Mouse (Mus musculus) limb, embryonic 15.5 days (tissue): ENCODE measurements around the gene Ap1s1. TPM values are rescaled to one million over a fixed set of nuclear protein-coding genes. Genes with fewer than 3 reads are reported as not detected.

ENCODE experiments used
- ATAC-seq: fragments of 200-750 bp; cut with Nextera tagmentation; 2 replicates; pipeline ENCODE4 v1.8.0; 2017; ENCODE audit warnings: low read depth, moderate TSS enrichment; ENCODE audit not compliant: insufficient number of reproducible peaks, low FRiP score, low TSS enrichment
- H3K27ac ChIP-seq: fragments of 300-500 bp; sonication (generic); 2 replicates; pipeline ENCODE4 v1.5.1; 2015; ENCODE audit warnings: moderate library complexity, mild to moderate bottlenecking, inconsistent platforms
- H3K27me3 ChIP-seq: fragments of 300-500 bp; sonication (generic); 2 replicates; pipeline ENCODE4 v1.6.1; 2015; ENCODE audit warnings: inconsistent platforms
- H3K36me3 ChIP-seq: fragments of 300-500 bp; sonication (generic); 2 replicates; pipeline ENCODE4 v1.6.1; 2015; ENCODE audit warnings: inconsistent platforms
- H3K4me1 ChIP-seq: fragments of 300-500 bp; sonication (generic); 2 replicates; pipeline ENCODE4 v1.6.1; 2015; ENCODE audit warnings: inconsistent platforms
- H3K4me2 ChIP-seq: fragments of 300-500 bp; sonication (generic); 2 replicates; pipeline ENCODE4 v1.6.1; 2015; ENCODE audit warnings: mild to moderate bottlenecking, inconsistent platforms
- H3K4me3 ChIP-seq: fragments of 300-500 bp; sonication (generic); 2 replicates; pipeline ENCODE4 v1.5.1; 2015; ENCODE audit warnings: mild to moderate bottlenecking, inconsistent platforms
- H3K9ac ChIP-seq: fragments of 300-500 bp; sonication (generic); 2 replicates; pipeline ENCODE4 v1.6.1; 2015; ENCODE audit warnings: inconsistent platforms
- H3K9me3 ChIP-seq: fragments of 300-500 bp; sonication (generic); 2 replicates; pipeline ENCODE4 v1.6.1; 2016; ENCODE audit warnings: inconsistent platforms
- WGBS: fragments of 180-500 bp; shearing (Covaris S2); methylation state at CpG from one replicate; pipeline ENCODE4 v1.1.7; 2015; 5-methylcytosine and 5-hydroxymethylcytosine counted together
- polyA plus RNA-seq: library from polyadenylated mRNA; unstranded; fragments of >200 nt; fragmentation: Nextera tagmentation; extraction: Ambion mirVana; gene quantifications from 2 replicates; pipeline ENCODE4 v1.2.1, GENCODE M21; 2015

The Ap1s1 gene
- polyA plus RNA-seq, 1 experiment from 2014 or later: 161 TPM

- Histone ChIP-seq H3K27me3 (peaks cover 66% of the 10 kb centered on the region), H3K9me3 (no peaks in the 10 kb centered on the region), H3K4me2 (peak overlapping the region; percentile 100), H3K4me1 (peaks cover 42% of the 10 kb centered on the region), H3K36me3 (peaks cover 20% of the 10 kb centered on the region), H3K4me3 (peak overlapping the region; percentile 48), H3K9ac (no peak overlapping the region), H3K27ac (no peak overlapping the region)
- no peak for ATAC-seq
- WGBS: under 1% methylated on average over 29 of the region's 33 CpGs
These were observed 13.9 kb downstream of the Ap1s1 start for GRCm38 (mm10) chr5:137032033-137032421.

GRCm38 (mm10) chr5:137031076-137032032 is 14.6 kb downstream of the Ap1s1 start:
- Histone ChIP-seq H3K27ac (no peak overlapping the region), H3K36me3 (peaks cover 14% of the 10 kb centered on the region), H3K9ac (no peak overlapping the region), H3K27me3 (peaks cover 72% of the 10 kb centered on the region), H3K4me3 (peak overlapping the region; percentile 48), H3K4me1 (peaks cover 42% of the 10 kb centered on the region), H3K4me2 (peak overlapping the region; percentile 100), H3K9me3 (no peaks in the 10 kb centered on the region)
- 1% methylated on average over 78 of the region's 78 CpGs for WGBS
- no peak for ATAC-seq

GRCm38 (mm10) chr5:137030416-137030810 is 15.5 kb downstream of the Ap1s1 start:
- H3K27ac ChIP-seq: no peak overlapping the region
- H3K36me3 ChIP-seq: peaks cover 4% of the 10 kb centered on the region
- peaks cover 82% of the 10 kb centered on the region for H3K27me3 ChIP-seq
- no peaks in the 10 kb centered on the region for H3K9me3 ChIP-seq
- no peak overlapping the region for H3K9ac ChIP-seq
- no peak for ATAC-seq
- peak overlapping the region; percentile 54 for H3K4me2 ChIP-seq
- H3K4me1 ChIP-seq: peaks cover 42% of the 10 kb centered on the region
- H3K4me3 ChIP-seq: peak overlapping the region; percentile 30
- WGBS: 12% methylated on average over 22 of the region's 22 CpGs

- peaks cover 44% of the 10 kb centered on the region for H3K4me1 ChIP-seq
- peaks cover 88% of the 10 kb centered on the region for H3K27me3 ChIP-seq
- no peak overlapping the region for H3K9ac ChIP-seq
- no peak overlapping the region for H3K27ac ChIP-seq
- H3K4me2 ChIP-seq: peak overlapping the region; percentile 54
- WGBS: under 1% methylated on average over 52 of the region's 52 CpGs
- H3K36me3 ChIP-seq: no peaks in the 10 kb centered on the region
- H3K4me3 ChIP-seq: peak overlapping the region; percentile 30
- no peaks in the 10 kb centered on the region for H3K9me3 ChIP-seq
- peak; percentile 64 for ATAC-seq
These were observed 16.1 kb downstream of the Ap1s1 start for GRCm38 (mm10) chr5:137029643-137030415.

GRCm38 (mm10) chr5:137029273-137029585 is 16.7 kb downstream of the Ap1s1 start:
- Histone ChIP-seq H3K27me3 (peaks cover 92% of the 10 kb centered on the region), H3K4me1 (peaks cover 44% of the 10 kb centered on the region), H3K4me3 (no peak overlapping the region), H3K9ac (no peak overlapping the region), H3K9me3 (no peaks in the 10 kb centered on the region), H3K4me2 (peak overlapping the region; percentile 54; the same call in 1 of the 2 replicates), H3K36me3 (no peaks in the 10 kb centered on the region), H3K27ac (no peak overlapping the region)
- ATAC-seq: no peak
- 2% methylated on average over 8 of the region's 8 CpGs for WGBS

GRCm38 (mm10) chr5:137028561-137029272 is 17.2 kb downstream of the Ap1s1 start:
- WGBS: 4% methylated on average over 27 of the region's 29 CpGs
- no peaks in the 10 kb centered on the region for H3K9me3 ChIP-seq
- H3K36me3 ChIP-seq: no peaks in the 10 kb centered on the region
- H3K9ac ChIP-seq: no peak overlapping the region
- peaks cover 96% of the 10 kb centered on the region for H3K27me3 ChIP-seq
- no peak overlapping the region for H3K4me2 ChIP-seq
- H3K4me3 ChIP-seq: no peak overlapping the region
- no peak for ATAC-seq
- no peak overlapping the region for H3K27ac ChIP-seq
- peaks cover 44% of the 10 kb centered on the region for H3K4me1 ChIP-seq

- Histone ChIP-seq H3K4me1 (peaks cover 22% of the 10 kb centered on the region), H3K27ac (no peak within 1 kb of the TSS), H3K4me2 (no peak within 1 kb of the TSS), H3K9ac (no peak within 1 kb of the TSS), H3K27me3 (peaks cover 77% of the 10 kb centered on the region), H3K9me3 (no peaks in the 10 kb centered on the region), H3K36me3 (no peaks in the 10 kb centered on the region), H3K4me3 (no peak within 1 kb of the TSS)
- 31% methylated on average over 4 of the region's 4 CpGs for WGBS
- no peak for ATAC-seq
These were observed 19.8 kb downstream of the Ap1s1 start, which contains the start of gene Vgf for GRCm38 (mm10) chr5:137026092-137026491. TSS of gene Vgf (plus strand) at chr5:137026392.

- no peak overlapping the region for H3K4me3 ChIP-seq
- no peak for ATAC-seq
- no peaks in the 10 kb centered on the region for H3K9me3 ChIP-seq
- WGBS: 1% methylated on average over 23 of the region's 23 CpGs
- no peak overlapping the region for H3K4me2 ChIP-seq
- H3K9ac ChIP-seq: no peak overlapping the region
- H3K27me3 ChIP-seq: peaks cover 67% of the 10 kb centered on the region
- H3K36me3 ChIP-seq: no peaks in the 10 kb centered on the region
- no peak overlapping the region for H3K27ac ChIP-seq
- H3K4me1 ChIP-seq: peaks cover 12% of the 10 kb centered on the region
These were observed 20.8 kb downstream of the Ap1s1 start for GRCm38 (mm10) chr5:137025132-137025531.

- Histone ChIP-seq H3K27ac (no peak overlapping the region), H3K9me3 (no peaks in the 10 kb centered on the region), H3K4me3 (no peak overlapping the region), H3K27me3 (peaks cover 59% of the 10 kb centered on the region), H3K36me3 (no peaks in the 10 kb centered on the region), H3K4me2 (no peak overlapping the region), H3K4me1 (peaks cover 4% of the 10 kb centered on the region), H3K9ac (no peak overlapping the region)
- WGBS: 44% methylated on average over 3 of the region's 3 CpGs
- ATAC-seq: no peak
These were observed 21.6 kb downstream of the Ap1s1 start for GRCm38 (mm10) chr5:137024318-137024717.

- Histone ChIP-seq H3K4me3 (no peak overlapping the region), H3K9ac (no peak overlapping the region), H3K36me3 (no peaks in the 10 kb centered on the region), H3K9me3 (no peaks in the 10 kb centered on the region), H3K27ac (no peak overlapping the region), H3K4me1 (no peaks in the 10 kb centered on the region), H3K4me2 (no peak overlapping the region), H3K27me3 (no peaks in the 10 kb centered on the region)
- 81% methylated on average over 3 of the region's 3 CpGs for WGBS
- ATAC-seq: no peak
These were observed 30.0 kb downstream of the Ap1s1 start for GRCm38 (mm10) chr5:137015913-137016312.

GRCm38 (mm10) chr5:137012401-137012950 is 33.5 kb downstream of the Ap1s1 start:
- Histone ChIP-seq H3K27ac (no peak overlapping the region), H3K4me2 (no peak overlapping the region), H3K4me3 (no peak overlapping the region), H3K9me3 (no peaks in the 10 kb centered on the region), H3K9ac (no peak overlapping the region), H3K36me3 (no peaks in the 10 kb centered on the region), H3K4me1 (no peaks in the 10 kb centered on the region), H3K27me3 (no peaks in the 10 kb centered on the region)
- 71% methylated on average over 15 of the region's 15 CpGs for WGBS
- ATAC-seq: no peak
